Mouse (Mus musculus) layer of hippocampus, postnatal 36 days (tissue): Measurements from ENCODE around the gene Med13. TPM values are rescaled to one million over a fixed set of nuclear protein-coding genes. Genes with fewer than 3 reads are reported as not detected.

ENCODE experiments used
- DNase-seq, 2 experiments: peaks; one replicate each; pipeline ENCODE4 v3.0.0; 2022
- total RNA-seq, 2 experiments: library from RNA; stranded (reverse); gene quantifications; 2 replicates each; pipeline ENCODE4 v1.2.3; 2021

The Med13 gene
- total RNA-seq, 2 experiments from 2014 or later = 53.7 to 66.0 TPM

- DNase-seq = no peak
Observed at GRCm38 (mm10) chr11:86285729-86286128, 71.7 kb downstream of the Med13 start.

GRCm38 (mm10) chr11:86278442-86279102 is 78.8 kb downstream of the Med13 start:
- DNase-seq = no peak

GRCm38 (mm10) chr11:86257460-86258076 is 99.8 kb downstream of the Med13 start, which contains the start of gene Ints2:
Gene Ints2, minus strand, starts transcription at chr11:86257575.
- peak; percentile 92 to 94 for DNase-seq

- DNase-seq = no peak
Observed at GRCm38 (mm10) chr11:86257054-86257453, 100.3 kb downstream of the Med13 start.

- no peak for DNase-seq
Observed at GRCm38 (mm10) chr11:86253342-86253741, 104.1 kb downstream of the Med13 start.

GRCm38 (mm10) chr11:86232446-86232845 is 125.0 kb downstream of the Med13 start:
- no peak for DNase-seq

- no peak for DNase-seq
Observed at GRCm38 (mm10) chr11:86231781-86232350, 125.5 kb downstream of the Med13 start.

GRCm38 (mm10) chr11:86226646-86227180 is 130.7 kb downstream of the Med13 start:
- DNase-seq = no peak

- no peak for DNase-seq
Observed at GRCm38 (mm10) chr11:86225761-86226160, 131.6 kb downstream of the Med13 start.

Other genes starting within 250 kb of the Med13 start
- gene Brip1, start 156.4 kb downstream of the Med13 start, total RNA-seq = under 1 TPM; 0.12 to 0.25 TPM
- 10 to 100 TPM; 25.3 to 29.1 TPM for gene Ints2, start 100.0 kb downstream of the Med13 start, total RNA-seq
- 10 to 100 TPM; 28.0 to 32.1 TPM for gene Rnft1, start 127.1 kb upstream of the Med13 start, total RNA-seq
- gene Rps6kb1, start 187.2 kb upstream of the Med13 start, total RNA-seq = 10 to 100 TPM; 38.5 to 41.6 TPM
- 1 to 10 TPM; 7.0 to 8.8 TPM for gene Tubd1, start 187.4 kb upstream of the Med13 start, total RNA-seq